Mouse (Mus musculus) gastrocnemius, adult 18-20 months (tissue): Measurements from ENCODE around the gene Dppa3. TPM values are rescaled to one million over a fixed set of nuclear protein-coding genes. Genes with fewer than 3 reads are reported as not detected.
A peak's percentile ranks its signal among the peaks of the same experiment; 100 is the strongest.

Experiments
- DNase-seq: peaks from one replicate; pipeline ENCODE4 v3.0.0; 2021; ENCODE audit warnings: low spot score
- total RNA-seq, 2 experiments: library from RNA; stranded (reverse); gene quantifications; 2 replicates each; pipeline ENCODE4 v1.2.3; 2021

Dppa3 gene
- total RNA-seq, 2 experiments from 2014 or later = not detected

GRCm38 (mm10) chr6:122667715-122668114 lies 41.5 kb downstream of the Dppa3 start:
- DNase-seq = no peak

DNA sequence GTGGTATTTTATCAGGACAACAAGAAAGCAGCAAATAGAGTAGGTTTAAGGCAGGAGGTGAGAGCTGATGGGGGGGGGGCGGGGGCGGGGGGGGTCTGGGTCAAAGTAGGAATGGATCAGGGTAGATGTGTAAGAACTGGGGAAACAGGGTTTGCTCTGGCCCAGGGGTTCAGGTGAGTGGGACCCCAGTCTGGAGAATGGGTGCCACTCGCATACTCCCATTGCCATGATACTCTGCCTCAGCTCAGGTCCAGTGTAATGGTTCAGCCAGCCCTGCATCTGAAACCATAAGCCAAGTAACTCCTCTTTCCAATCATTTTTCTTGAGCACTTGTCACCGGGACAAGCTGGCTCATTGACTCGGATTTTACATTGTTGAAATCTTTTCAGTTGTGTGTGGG lies 42.6 kb downstream of the Dppa3 start:
- DNase-seq = no peak

DNA sequence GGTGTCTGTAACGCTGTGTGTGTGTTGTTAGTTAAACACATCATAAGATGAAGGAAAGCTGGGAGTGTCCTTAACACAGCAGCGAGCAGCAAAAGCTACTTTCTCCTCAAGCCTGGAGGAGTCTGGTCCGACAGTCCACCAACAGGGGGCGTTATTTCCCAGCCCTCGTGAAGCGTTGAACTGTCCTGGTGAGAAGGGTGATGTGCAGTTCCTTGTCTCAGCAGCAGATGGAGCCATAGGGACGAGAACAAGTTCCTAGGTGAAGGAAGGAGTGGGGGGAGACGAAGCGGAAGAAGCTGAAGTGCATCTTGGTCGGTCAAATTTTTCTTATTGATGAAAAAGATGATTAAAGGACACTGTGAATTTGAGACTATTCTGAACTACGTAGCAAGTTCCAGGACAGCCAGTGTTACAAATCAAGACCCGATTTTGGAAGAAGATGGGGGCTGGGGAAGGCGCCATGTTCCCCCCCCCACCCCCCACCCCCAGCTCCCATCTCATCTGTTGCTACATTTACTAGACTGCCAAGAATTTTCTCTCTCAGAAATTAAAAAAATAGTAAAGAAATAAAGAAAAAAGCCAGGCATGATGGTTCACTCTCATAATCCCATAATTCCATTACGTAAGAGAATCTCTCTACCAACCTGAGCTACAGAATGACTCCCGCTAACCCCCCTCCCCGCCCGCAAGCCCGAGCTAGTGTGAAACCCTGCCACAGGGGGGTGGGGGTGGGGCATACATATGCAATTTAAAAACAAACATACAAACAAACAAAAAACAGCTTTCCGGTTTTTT lies 43.4 kb downstream of the Dppa3 start:
- peak; percentile 87 for DNase-seq

GRCm38 (mm10) chr6:122670201-122670551 lies 44.0 kb downstream of the Dppa3 start:
- no peak for DNase-seq

- DNase-seq = no peak
Observed at GRCm38 (mm10) chr6:122670841-122671240, 44.6 kb downstream of the Dppa3 start.

DNA sequence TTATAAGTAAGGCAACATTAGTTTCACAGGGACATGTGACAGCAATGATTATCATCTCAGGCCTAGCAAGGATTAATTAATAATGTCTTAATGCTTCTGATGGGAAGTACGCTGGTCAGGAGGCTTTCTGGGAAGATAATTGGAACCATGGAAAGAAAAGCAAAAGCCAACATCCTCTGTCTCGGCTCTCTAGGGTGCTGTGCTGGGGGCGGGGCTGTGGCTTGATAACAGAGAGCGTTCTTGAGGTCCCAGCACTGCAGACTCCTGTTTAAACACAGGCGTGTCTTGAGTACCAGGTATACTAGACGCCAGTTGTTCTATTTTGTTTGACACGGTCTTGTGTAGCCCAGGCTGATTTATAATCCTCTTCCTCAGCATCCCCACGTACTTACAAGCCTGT lies 46.5 kb downstream of the Dppa3 start:
- DNase-seq = no peak

Other genes starting within 250 kb of the Dppa3 start
- under 1 TPM; 0.21 to 0.38 TPM for gene Rimklb, start 127.6 kb upstream of the Dppa3 start, total RNA-seq
- 10 to 100 TPM; 17.1 to 24.2 TPM for gene Mfap5, start 120.6 kb upstream of the Dppa3 start, total RNA-seq
- not detected for gene Aicda, start 72.6 kb upstream of the Dppa3 start, total RNA-seq
- 1 to 10 TPM in 1 of 2 experiments, under 1 TPM in 1; 0.80 to 1.1 TPM for gene Apobec1, start 24.0 kb upstream of the Dppa3 start, total RNA-seq
- not detected for gene Gdf3, start 16.3 kb upstream of the Dppa3 start, total RNA-seq
- not detected for gene Nanog, start 81.1 kb downstream of the Dppa3 start, total RNA-seq
- gene Slc2a3, start 175.2 kb downstream of the Dppa3 start, total RNA-seq = 1 to 10 TPM; 5.0 to 7.1 TPM
- 10 to 100 TPM; 26.2 to 29.3 TPM for gene Foxj2, start 193.5 kb downstream of the Dppa3 start, total RNA-seq
- gene C3ar1, start 229.8 kb downstream of the Dppa3 start, total RNA-seq = under 1 TPM; 0.34 to 0.62 TPM
- gene Necap1, start 248.1 kb downstream of the Dppa3 start, total RNA-seq = 10 to 100 TPM; 11.8 to 16.8 TPM